Mouse (Mus musculus): ENCODE data around the gene B230118H07Rik. TPM values are rescaled to one million over a fixed set of nuclear protein-coding genes. Genes with fewer than 3 reads are reported as not detected.

B230118H07Rik gene
- 59.8 and 62.5 TPM in 2 replicates for polyA plus RNA-seq (2015; fragmentation: Nextera tagmentation; extraction: Ambion mirVana)

GRCm38 (mm10) chr2:101649114-101649671 is at the start of gene B230118H07Rik, which contains the start of gene Rag1:
B230118H07Rik (minus strand) TSS chr2:101649532.
Rag1 (minus strand) TSS chr2:101649501.
- ATAC-seq (ENCODE audit: low FRiP score) = no peak
- peaks cover 18% of the 10 kb centered on the region for H3K4me1 ChIP-seq (replicated peaks)
- H3K9me3 ChIP-seq = no peaks in the 10 kb centered on the region
- no peak within 1 kb of the TSS for H3K4me2 ChIP-seq
- H3K27me3 ChIP-seq = no peaks in the 10 kb centered on the region
- no peak within 1 kb of the TSS for H3K9ac ChIP-seq
- H3K4me3 ChIP-seq = no peak within 1 kb of the TSS
- H3K27ac ChIP-seq = no peak within 1 kb of the TSS
- WGBS = 36% methylated on average over 8 of the region's 8 CpGs
- no peaks in the 10 kb centered on the region for H3K36me3 ChIP-seq

GRCm38 (mm10) chr2:101695584-101695983 is 46.3 kb upstream of the B230118H07Rik start:
- 88% methylated on average over 7 of the region's 7 CpGs for WGBS
- H3K36me3 ChIP-seq = peaks cover 57% of the 10 kb centered on the region
- no peak for ATAC-seq (ENCODE audit: low FRiP score)

GRCm38 (mm10) chr2:101693577-101694215 is 44.4 kb upstream of the B230118H07Rik start:
- Histone ChIP-seq H3K4me3 (no peak overlapping the region), H3K4me2 (no peak overlapping the region), H3K9me3 (no peaks in the 10 kb centered on the region), H3K4me1 (replicated peaks) (no peaks in the 10 kb centered on the region), H3K27ac (no peak overlapping the region), H3K36me3 (peaks cover 61% of the 10 kb centered on the region), H3K27me3 (no peaks in the 10 kb centered on the region), H3K9ac (no peak overlapping the region)
- ATAC-seq (ENCODE audit: low FRiP score) = no peak
- 69% methylated on average over 5 of the region's 5 CpGs for WGBS

More at GRCm38 (mm10) chr2:101695584-101695983, 46.3 kb upstream of the B230118H07Rik start:
- Histone ChIP-seq H3K27ac (no peak overlapping the region), H3K9ac (no peak overlapping the region), H3K4me2 (no peak overlapping the region), H3K27me3 (no peaks in the 10 kb centered on the region), H3K4me3 (no peak overlapping the region), H3K4me1 (replicated peaks) (no peaks in the 10 kb centered on the region), H3K9me3 (no peaks in the 10 kb centered on the region)

GRCm38 (mm10) chr2:101693043-101693442 is 43.7 kb upstream of the B230118H07Rik start:
- peaks cover 58% of the 10 kb centered on the region for H3K36me3 ChIP-seq
- 68% methylated on average over 4 of the region's 4 CpGs for WGBS
- ATAC-seq (ENCODE audit: low FRiP score) = no peak

GRCm38 (mm10) chr2:101690252-101690827 is 41.0 kb upstream of the B230118H07Rik start:
- Histone ChIP-seq H3K36me3 (peaks cover 65% of the 10 kb centered on the region), H3K4me3 (no peak overlapping the region), H3K27ac (no peak overlapping the region), H3K9ac (no peak overlapping the region), H3K27me3 (no peaks in the 10 kb centered on the region), H3K4me2 (no peak overlapping the region), H3K4me1 (replicated peaks) (no peaks in the 10 kb centered on the region), H3K9me3 (no peaks in the 10 kb centered on the region)
- WGBS = 94% methylated on average over 9 of the region's 9 CpGs
- no peak for ATAC-seq (ENCODE audit: low FRiP score)

More at GRCm38 (mm10) chr2:101693043-101693442, 43.7 kb upstream of the B230118H07Rik start:
- Histone ChIP-seq H3K4me3 (no peak overlapping the region), H3K4me1 (replicated peaks) (no peaks in the 10 kb centered on the region), H3K27me3 (no peaks in the 10 kb centered on the region), H3K9me3 (no peaks in the 10 kb centered on the region), H3K4me2 (no peak overlapping the region), H3K9ac (no peak overlapping the region), H3K27ac (no peak overlapping the region)

GRCm38 (mm10) chr2:101688011-101688410 is 38.7 kb upstream of the B230118H07Rik start:
- Histone ChIP-seq H3K9ac (no peak overlapping the region), H3K4me3 (no peak overlapping the region), H3K9me3 (no peaks in the 10 kb centered on the region), H3K27ac (no peak overlapping the region), H3K27me3 (no peaks in the 10 kb centered on the region), H3K4me2 (no peak overlapping the region), H3K4me1 (replicated peaks) (no peaks in the 10 kb centered on the region), H3K36me3 (peaks cover 66% of the 10 kb centered on the region)
- no peak for ATAC-seq (ENCODE audit: low FRiP score)
- 92% methylated on average over 5 of the region's 5 CpGs for WGBS

GRCm38 (mm10) chr2:101684421-101684820 is 35.1 kb upstream of the B230118H07Rik start:
- 91% methylated on average over 12 of the region's 12 CpGs for WGBS
- Histone ChIP-seq H3K27me3 (no peaks in the 10 kb centered on the region), H3K27ac (no peak overlapping the region), H3K4me2 (no peak overlapping the region), H3K9me3 (no peaks in the 10 kb centered on the region), H3K4me3 (no peak overlapping the region), H3K9ac (no peak overlapping the region), H3K4me1 (replicated peaks) (peaks cover 12% of the 10 kb centered on the region), H3K36me3 (peaks cover 45% of the 10 kb centered on the region)
- ATAC-seq (ENCODE audit: low FRiP score) = no peak

- H3K27me3 ChIP-seq = peaks cover 6% of the 10 kb centered on the region; the same call in 1 of the 2 replicates
- H3K36me3 ChIP-seq = peaks cover under 1% of the 10 kb centered on the region
- peak overlapping the region; percentile 89 for H3K4me2 ChIP-seq
- WGBS = 2% methylated on average over 15 of the region's 15 CpGs
- peak overlapping the region; percentile 96 for H3K9ac ChIP-seq
- peaks cover 16% of the 10 kb centered on the region for H3K4me1 ChIP-seq (replicated peaks)
- H3K9me3 ChIP-seq = no peaks in the 10 kb centered on the region
- ATAC-seq (ENCODE audit: low FRiP score) = no peak
- peak overlapping the region; percentile 97 for H3K4me3 ChIP-seq
- no peak overlapping the region for H3K27ac ChIP-seq
Measured at GRCm38 (mm10) chr2:101679164-101679784, 29.9 kb upstream of the B230118H07Rik start.

- H3K9me3 ChIP-seq = no peaks in the 10 kb centered on the region
- H3K4me1 ChIP-seq (replicated peaks) = peaks cover 16% of the 10 kb centered on the region
- ATAC-seq (ENCODE audit: low FRiP score) = peak; percentile 91
- H3K27me3 ChIP-seq = peaks cover 6% of the 10 kb centered on the region; the same call in 1 of the 2 replicates
- no peaks in the 10 kb centered on the region for H3K36me3 ChIP-seq
- peak within 1 kb of the TSS; percentile 96 for H3K9ac ChIP-seq
- WGBS = under 1% methylated on average over 67 of the region's 68 CpGs
- peak within 1 kb of the TSS; percentile 72 for H3K27ac ChIP-seq
- peak within 1 kb of the TSS; percentile 89 for H3K4me2 ChIP-seq
- H3K4me3 ChIP-seq = peak within 1 kb of the TSS; percentile 97
Measured at GRCm38 (mm10) chr2:101678236-101679021, 29.1 kb upstream of the B230118H07Rik start, which contains the start of gene Traf6. Traf6 (plus strand) TSS chr2:101678429.

GRCm38 (mm10) chr2:101673547-101673946 is 24.2 kb upstream of the B230118H07Rik start:
- no peak overlapping the region for H3K4me2 ChIP-seq
- no peak for ATAC-seq (ENCODE audit: low FRiP score)
- H3K27me3 ChIP-seq = peaks cover 6% of the 10 kb centered on the region; the same call in 1 of the 2 replicates
- no peak overlapping the region for H3K9ac ChIP-seq
- H3K9me3 ChIP-seq = no peaks in the 10 kb centered on the region
- no peak overlapping the region for H3K27ac ChIP-seq
- 82% methylated on average over 3 of the region's 3 CpGs for WGBS
- H3K4me3 ChIP-seq = no peak overlapping the region
- H3K4me1 ChIP-seq (replicated peaks) = no peaks in the 10 kb centered on the region
- H3K36me3 ChIP-seq = no peaks in the 10 kb centered on the region

GRCm38 (mm10) chr2:101668751-101669150 is 19.4 kb upstream of the B230118H07Rik start:
- H3K27ac ChIP-seq = no peak overlapping the region
- no peaks in the 10 kb centered on the region for H3K9me3 ChIP-seq
- no peak overlapping the region for H3K4me2 ChIP-seq
- no peak for ATAC-seq (ENCODE audit: low FRiP score)
- WGBS = 94% methylated on average over 3 of the region's 3 CpGs
- no peak overlapping the region for H3K4me3 ChIP-seq
- no peak overlapping the region for H3K9ac ChIP-seq
- H3K27me3 ChIP-seq = no peaks in the 10 kb centered on the region
- H3K4me1 ChIP-seq (replicated peaks) = peaks cover 7% of the 10 kb centered on the region; the same call in 1 of the 2 replicates
- no peaks in the 10 kb centered on the region for H3K36me3 ChIP-seq

Data from hindbrain, embryonic 13.5 days (tissue).